Mouse (Mus musculus) liver, embryonic 16.5 days (tissue): ENCODE results near the gene Scube1. TPM values are rescaled to one million over a fixed set of nuclear protein-coding genes. Genes with fewer than 3 reads are reported as not detected.

Experiments
- ATAC-seq: fragments of 200-750 bp; cut with Nextera tagmentation; 2 replicates; pipeline ENCODE4 v1.8.0; 2017; ENCODE audit warnings: low read depth, mild to moderate bottlenecking, moderate number of reproducible peaks, moderate library complexity
- H3K27ac ChIP-seq: fragments of 300-500 bp; sonication (generic); 2 replicates; pipeline ENCODE4 v1.5.1; 2014; ENCODE audit warnings: mild to moderate bottlenecking, low read length
- H3K27me3 ChIP-seq: fragments of 300-500 bp; sonication (generic); 2 replicates; pipeline ENCODE4 v1.6.1; 2014; ENCODE audit warnings: low read depth, low read length, mixed read lengths; ENCODE audit not compliant: control insufficient read depth, insufficient read depth
- H3K36me3 ChIP-seq: fragments of 300-500 bp; sonication (generic); 2 replicates; pipeline ENCODE4 v1.6.1; 2014; ENCODE audit warnings: mild to moderate bottlenecking; ENCODE audit not compliant: control insufficient read depth, insufficient read depth
- H3K4me1 ChIP-seq: fragments of 300-500 bp; sonication (generic); 2 replicates; pipeline ENCODE4 v1.6.1; 2014; ENCODE audit warnings: low read depth, low read length, mixed read lengths; ENCODE audit not compliant: control insufficient read depth
- H3K4me2 ChIP-seq: fragments of 300-500 bp; sonication (generic); 2 replicates; pipeline ENCODE4 v1.6.1; 2014; ENCODE audit warnings: low read depth, low read length, mixed read lengths
- H3K4me3 ChIP-seq: fragments of 300-500 bp; sonication (generic); 2 replicates; pipeline ENCODE4 v1.5.1; 2014; ENCODE audit warnings: low read depth, mild to moderate bottlenecking, low read length
- H3K9ac ChIP-seq: fragments of 300-500 bp; sonication (generic); 2 replicates; pipeline ENCODE4 v1.6.1; 2014; ENCODE audit warnings: low read depth, low read length
- H3K9me3 ChIP-seq: fragments of 300-500 bp; sonication (generic); replicated peaks from 2 replicates; pipeline ENCODE4 v1.6.1; 2016; ENCODE audit warnings: low read length; ENCODE audit not compliant: control insufficient read depth
- WGBS: fragments of 180-500 bp; shearing (Covaris S2); extraction: QIAGEN DNeasy Blood & Tissue Kit; methylation state at CpG from one replicate; pipeline ENCODE4 v1.1.7; 2014; ENCODE audit not compliant: insufficient replicate concordance; 5-methylcytosine and 5-hydroxymethylcytosine counted together
- polyA plus RNA-seq: library from polyadenylated mRNA; unstranded; fragments of >200 nt; fragmentation: Nextera tagmentation; extraction: Ambion mirVana; gene quantifications from 2 replicates; pipeline ENCODE4 v1.2.1, GENCODE M21; 2015

Scube1 gene
- polyA plus RNA-seq, 1 experiment from 2014 or later = 0.21 TPM

GRCm38 (mm10) chr15:83602372-83603045, 122.3 kb downstream of the Scube1 start:
- WGBS = 49% methylated on average over 13 of the region's 13 CpGs
- Histone ChIP-seq H3K4me1 (peaks cover 39% of the 10 kb centered on the region), H3K4me3 (no peak overlapping the region), H3K4me2 (no peak overlapping the region), H3K36me3 (no peaks in the 10 kb centered on the region), H3K9ac (no peak overlapping the region), H3K27ac (no peak overlapping the region), H3K27me3 (no peaks in the 10 kb centered on the region), H3K9me3 (no peaks in the 10 kb centered on the region)
- no peak for ATAC-seq

GRCm38 (mm10) chr15:83601185-83601584, 123.6 kb downstream of the Scube1 start:
- WGBS = 32% methylated on average over 4 of the region's 4 CpGs
- Histone ChIP-seq H3K9me3 (no peaks in the 10 kb centered on the region), H3K9ac (no peak overlapping the region), H3K4me3 (no peak overlapping the region), H3K4me1 (peaks cover 27% of the 10 kb centered on the region), H3K36me3 (no peaks in the 10 kb centered on the region), H3K4me2 (no peak overlapping the region), H3K27me3 (no peaks in the 10 kb centered on the region), H3K27ac (no peak overlapping the region)
- ATAC-seq = no peak

DNA sequence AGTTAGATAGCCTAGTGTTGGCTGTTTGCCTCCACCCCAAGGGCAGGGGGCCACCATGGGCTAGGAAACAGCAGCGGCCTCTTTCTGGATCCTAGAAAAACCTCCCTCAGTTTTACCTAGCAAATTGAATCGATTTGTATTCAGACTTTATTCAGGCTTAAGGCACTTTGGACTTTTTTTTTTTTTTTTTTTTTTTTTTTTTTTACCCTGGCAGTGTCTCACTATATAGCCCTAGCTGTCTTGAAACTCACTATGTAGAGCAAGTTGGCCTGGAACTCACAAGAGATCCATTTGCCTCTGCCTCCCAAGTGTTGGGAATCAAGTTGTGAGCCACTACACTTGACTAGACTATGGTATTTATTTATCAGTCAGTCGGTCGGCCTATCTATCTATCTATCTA, 128.0 kb downstream of the Scube1 start:
- Histone ChIP-seq H3K27me3 (no peaks in the 10 kb centered on the region), H3K4me2 (no peak overlapping the region), H3K4me3 (no peak overlapping the region), H3K36me3 (no peaks in the 10 kb centered on the region), H3K9me3 (no peaks in the 10 kb centered on the region), H3K27ac (no peak overlapping the region), H3K4me1 (peaks cover 30% of the 10 kb centered on the region), H3K9ac (no peak overlapping the region)
- no peak for ATAC-seq
- 77% methylated on average over 4 of the region's 4 CpGs for WGBS

GRCm38 (mm10) chr15:83595364-83595711, 129.5 kb downstream of the Scube1 start:
- H3K27me3 ChIP-seq = no peaks in the 10 kb centered on the region
- H3K9me3 ChIP-seq = no peaks in the 10 kb centered on the region
- no peaks in the 10 kb centered on the region for H3K36me3 ChIP-seq
- no peak for ATAC-seq
- peaks cover 37% of the 10 kb centered on the region for H3K4me1 ChIP-seq
- WGBS = 27% methylated on average over 7 of the region's 7 CpGs
- peak overlapping the region; percentile 89 for H3K9ac ChIP-seq
- peak overlapping the region; percentile 93 for H3K4me2 ChIP-seq
- H3K4me3 ChIP-seq = peak overlapping the region; percentile 93
- H3K27ac ChIP-seq = peak overlapping the region; percentile 45

GRCm38 (mm10) chr15:83594513-83595363, 130.1 kb downstream of the Scube1 start, which contains the start of gene Ttll12:
Ttll12 (minus strand) TSS chr15:83595157.
- Histone ChIP-seq H3K4me1 (peaks cover 43% of the 10 kb centered on the region), H3K36me3 (no peaks in the 10 kb centered on the region), H3K9ac (peak within 1 kb of the TSS; percentile 89), H3K4me2 (peak within 1 kb of the TSS; percentile 93), H3K9me3 (no peaks in the 10 kb centered on the region), H3K27ac (peak within 1 kb of the TSS; percentile 99), H3K4me3 (peak within 1 kb of the TSS; percentile 93), H3K27me3 (no peaks in the 10 kb centered on the region)
- under 1% methylated on average over 68 of the region's 68 CpGs for WGBS
- peak; percentile 76 for ATAC-seq

DNA sequence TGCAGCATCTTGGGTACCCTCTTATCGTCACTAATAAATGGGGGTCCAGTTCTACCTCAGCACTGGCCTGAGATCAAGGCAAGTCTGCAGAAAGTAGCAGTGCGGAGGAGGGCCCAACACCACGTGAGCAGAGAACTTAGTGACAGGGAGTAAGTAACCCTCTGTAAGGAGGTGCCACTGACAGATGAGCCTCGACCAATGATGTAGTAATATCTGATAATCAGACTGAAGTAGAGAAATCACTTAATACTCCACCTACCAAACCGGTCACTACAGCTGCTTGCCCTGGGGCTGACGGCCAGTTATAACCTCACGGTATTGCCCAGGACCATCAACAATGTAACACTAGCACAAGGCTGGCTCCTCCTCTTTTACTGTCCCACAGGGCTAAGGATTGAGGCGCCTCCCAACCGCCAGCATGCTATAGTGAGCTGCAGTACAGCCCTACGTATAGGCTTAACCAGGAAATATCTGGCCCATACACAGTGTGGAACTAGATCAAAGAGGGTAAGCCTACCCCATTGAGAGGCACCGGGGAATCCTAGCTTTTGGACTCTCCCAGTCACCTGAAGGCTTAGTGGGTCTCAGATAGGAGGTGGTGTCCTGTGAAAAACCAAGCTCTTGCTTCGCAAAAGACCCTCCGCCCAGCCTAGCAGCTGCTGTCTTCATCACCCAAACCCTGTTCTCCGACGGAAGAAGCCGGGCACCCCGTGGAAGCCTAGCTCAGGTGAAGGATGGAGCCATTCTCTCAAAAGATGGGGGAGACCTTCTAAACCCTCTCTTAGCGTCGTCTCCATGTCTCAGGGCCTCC, 130.9 kb downstream of the Scube1 start:
- H3K4me1 ChIP-seq = peaks cover 43% of the 10 kb centered on the region
- peak; percentile 59 for ATAC-seq
- H3K36me3 ChIP-seq = no peaks in the 10 kb centered on the region

DNA sequence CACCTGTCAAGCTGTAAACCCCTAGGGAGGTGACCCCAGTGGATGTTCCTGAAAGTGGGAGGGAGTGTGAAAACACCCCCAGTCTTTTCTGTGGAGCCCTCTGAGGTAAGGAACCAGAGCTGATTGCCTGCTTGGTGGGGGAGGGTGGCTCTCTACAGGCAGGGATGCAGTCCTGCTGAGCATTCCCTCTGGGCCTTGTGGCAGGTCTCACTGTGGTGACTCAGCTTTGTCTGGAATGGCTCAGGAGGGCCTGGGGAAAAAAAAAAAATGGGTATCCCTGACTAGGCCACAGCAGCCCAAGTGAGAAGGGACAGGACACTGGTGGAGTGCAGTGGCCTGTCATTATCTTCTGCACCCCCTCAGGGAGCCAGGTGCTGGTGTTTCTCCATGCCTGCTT, 131.6 kb downstream of the Scube1 start:
- Histone ChIP-seq H3K4me1 (peaks cover 43% of the 10 kb centered on the region), H3K27ac (peak overlapping the region; percentile 99), H3K27me3 (no peaks in the 10 kb centered on the region), H3K9ac (peak overlapping the region; percentile 89), H3K4me2 (peak overlapping the region; percentile 93), H3K9me3 (no peaks in the 10 kb centered on the region), H3K36me3 (peaks cover 6% of the 10 kb centered on the region), H3K4me3 (peak overlapping the region; percentile 93)
- peak; percentile 30 for ATAC-seq

More for the DNA sequence above, 130.9 kb downstream of the Scube1 start:
- peak overlapping the region; percentile 93 for H3K4me3 ChIP-seq
- peak overlapping the region; percentile 99 for H3K27ac ChIP-seq
- WGBS = 7% methylated on average over 19 of the region's 19 CpGs
- H3K27me3 ChIP-seq = no peaks in the 10 kb centered on the region
- H3K9ac ChIP-seq = peak overlapping the region; percentile 89
- H3K9me3 ChIP-seq = no peaks in the 10 kb centered on the region
- peak overlapping the region; percentile 93 for H3K4me2 ChIP-seq

GRCm38 (mm10) chr15:83592260-83593188, 132.3 kb downstream of the Scube1 start:
- H3K9me3 ChIP-seq = no peaks in the 10 kb centered on the region
- peak overlapping the region; percentile 99 for H3K27ac ChIP-seq
- H3K4me1 ChIP-seq = peaks cover 43% of the 10 kb centered on the region
- H3K27me3 ChIP-seq = no peaks in the 10 kb centered on the region
- H3K4me3 ChIP-seq = peak overlapping the region; percentile 93
- H3K9ac ChIP-seq = peak overlapping the region; percentile 89
- peaks cover 11% of the 10 kb centered on the region for H3K36me3 ChIP-seq
- ATAC-seq = peak; percentile 77
- 22% methylated on average over 8 of the region's 8 CpGs for WGBS
- peak overlapping the region; percentile 93 for H3K4me2 ChIP-seq
